Comparison of ENCODE assay signal across 13 mouse cellular contexts in genomic region chr19:6533290-6534117, GRCm38 (mm10). TPM values are rescaled to one million over a fixed set of nuclear protein-coding genes. Genes with fewer than 3 reads are reported as not detected.
A peak's percentile ranks its signal among the peaks of the same experiment; 100 is the strongest.
DNase-seq lines count a peak whose midpoint lies in the region; ATAC-seq lines count a peak whose summit lies in the region.
"Had no signal": no experiment of that assay in that cellular context is flagged by ENCODE, and none has a peak within 500 bp of the region (broad histone marks: within the 10 kb centered on the region; RNA-seq: fewer than 3 reads in every experiment).

No protein-coding gene starts in this region.

- intact Hi-C loops in left cerebral cortex, postnatal 4 days (cut with DNase I), result no loop called here

- no peaks in the 10 kb centered on the region for H3K36me3 ChIP-seq in forebrain, embryonic 12.5 days (replicated peaks)
- no peaks in the 10 kb centered on the region for H3K36me3 ChIP-seq in stomach, embryonic 15.5 days

- 80% methylated on average over 11 of the region's 11 CpGs for WGBS in forebrain, embryonic 12.5 days
- 69% methylated on average over 11 of the region's 11 CpGs for WGBS in stomach, embryonic 15.5 days

- peaks cover 52% of the 10 kb centered on the region for H3K4me1 ChIP-seq in forebrain, embryonic 12.5 days
- H3K4me1 ChIP-seq in stomach, embryonic 15.5 days, result peaks cover 14% of the 10 kb centered on the region

- no peak overlapping the region for H3K4me3 ChIP-seq in forebrain, embryonic 12.5 days (replicated peaks)
- H3K4me3 ChIP-seq in stomach, embryonic 15.5 days (replicated peaks), result no peak overlapping the region

- H3K9me3 ChIP-seq in forebrain, embryonic 12.5 days, result no peaks in the 10 kb centered on the region
- no peaks in the 10 kb centered on the region for H3K9me3 ChIP-seq in stomach, embryonic 15.5 days

- peak; percentile 54 for DNase-seq in left cerebral cortex, postnatal 4 days
- no peak for DNase-seq in left cerebral cortex, adult 8-10 months (ENCODE audit: low spot score in 2 of 2)
- DNase-seq in kidney, postnatal 10 days, result peak; percentile 44
- no peak for DNase-seq in urinary bladder, postnatal 14 days (ENCODE audit: low spot score)
- no peak for DNase-seq in adrenal gland, adult 18-20 months (ENCODE audit: low spot score in 2 of 2)

- no peak overlapping the region for H3K9ac ChIP-seq in forebrain, embryonic 12.5 days
- no peak overlapping the region for H3K9ac ChIP-seq in stomach, embryonic 15.5 days

- H3K27ac ChIP-seq in forebrain, embryonic 12.5 days, result 0 out of 2 replicates have a peak overlapping the region, but pooled peaks have one; percentile 80
- H3K27ac ChIP-seq in stomach, embryonic 15.5 days, result peak overlapping the region; percentile 59; the same call in 1 of the 2 replicates

- no peak overlapping the region for H3K4me2 ChIP-seq in forebrain, embryonic 12.5 days
- no peak overlapping the region for H3K4me2 ChIP-seq in stomach, embryonic 15.5 days

- no peak for ATAC-seq in forebrain, embryonic 12.5 days (ENCODE audit: low FRiP score)
- ATAC-seq in stomach, embryonic 15.5 days (ENCODE audit: insufficient read depth, low FRiP score, low read depth), result no peak
- ATAC-seq in erythroblast, adult 5-6 weeks (replicated peaks; ENCODE audit: low FRiP score, poor library complexity, severe bottlenecking), result no peak

- H3K27me3 ChIP-seq in forebrain, embryonic 12.5 days, result peaks cover 10% of the 10 kb centered on the region
- peaks cover 19% of the 10 kb centered on the region for H3K27me3 ChIP-seq in stomach, embryonic 15.5 days (replicated peaks)
- H3K27me3 ChIP-seq: CH12.LX had no signal

RNA-seq across cellular contexts. Expression of gene Slc22a12, which starts 9.3 kb away (rescaled TPM):
- total RNA-seq in left cerebral cortex, postnatal 4 days (2021), result under 1 TPM in 1 of 2 experiments, not detected in 1; 0.30 TPM
- under 1 TPM; 0.63 to 0.94 (median 0.69) TPM for total RNA-seq in left cerebral cortex, adult 8-10 months (2022)
- not detected in 2 replicates for polyA plus RNA-seq in forebrain, embryonic 12.5 days (2016; fragmentation: Nextera tagmentation; extraction: Ambion mirVana)
- not detected in 2 replicates for polyA plus RNA-seq in stomach, embryonic 15.5 days (2015; fragmentation: Nextera tagmentation; extraction: Ambion mirVana)
- total RNA-seq in erythroblast, adult 5-6 weeks (2015; ENCODE audit: low replicate concordance), result not detected in 2 replicates
- total RNA-seq in erythroblast, adult 5-6 weeks (2017; ENCODE audit: low replicate concordance), result not detected in 2 replicates
- under 1 TPM in 1 of 2 experiments, not detected in 1; 0.17 TPM for total RNA-seq in adrenal gland, adult 18-20 months (2021)
- total RNA-seq: megakaryocyte, adult 5-6 weeks had no signal
- polyA plus RNA-seq: heart, embryonic 16.5 days; liver, embryonic 11.5 days; thymus, postnatal 0 days had no signal

Comparison
In these comparisons a context has a peak if more than half of its experiments do, and no peak if none do; other contexts are left out.
1. DNase-seq: peak in left cerebral cortex, postnatal 4 days (single experiment) and kidney, postnatal 10 days (single experiment); none in left cerebral cortex, adult 8-10 months (0 of 2), urinary bladder, postnatal 14 days (single experiment) and adrenal gland, adult 18-20 months (0 of 2).